Mouse (Mus musculus) layer of hippocampus, postnatal 14 days (tissue): ENCODE results near the gene Apol7e. TPM values are rescaled to one million over a fixed set of nuclear protein-coding genes. Genes with fewer than 3 reads are reported as not detected.

Experiments used
- total RNA-seq, 2 experiments: library from RNA; stranded (reverse); gene quantifications; 2 replicates each; pipeline ENCODE4 v1.2.3; 2021

The Apol7e gene
- total RNA-seq, 2 experiments from 2014 or later = not detected

Other genes starting within 250 kb of the Apol7e start
- gene Apol10a, start 221.8 kb upstream of the Apol7e start, total RNA-seq = not detected
- not detected for gene Apol11a, start 190.6 kb upstream of the Apol7e start, total RNA-seq
- not detected for gene Apol7c, start 165.5 kb upstream of the Apol7e start, total RNA-seq
- not detected for gene 1700025B11Rik, start 137.0 kb upstream of the Apol7e start, total RNA-seq
- not detected for gene Apol10b, start 102.7 kb upstream of the Apol7e start, total RNA-seq
- not detected for gene Gm36245, start 99.6 kb upstream of the Apol7e start, total RNA-seq
- gene Apol11b, start 55.6 kb upstream of the Apol7e start, total RNA-seq = not detected
- not detected for gene Apol9b, start 30.2 kb downstream of the Apol7e start, total RNA-seq
- 1 to 10 TPM in 1 of 2 experiments, under 1 TPM in 1; 0.97 to 1.6 TPM for gene Apol8, start 58.1 kb downstream of the Apol7e start, total RNA-seq
- gene Myh9, start 143.3 kb downstream of the Apol7e start, total RNA-seq = 10 to 100 TPM; 80.9 to 86.7 TPM
- gene Txn2, start 230.1 kb downstream of the Apol7e start, total RNA-seq = 100 to 1,000 TPM; 106 to 116 TPM